Mouse (Mus musculus): Measurements from ENCODE around the gene Aven.

DNA sequence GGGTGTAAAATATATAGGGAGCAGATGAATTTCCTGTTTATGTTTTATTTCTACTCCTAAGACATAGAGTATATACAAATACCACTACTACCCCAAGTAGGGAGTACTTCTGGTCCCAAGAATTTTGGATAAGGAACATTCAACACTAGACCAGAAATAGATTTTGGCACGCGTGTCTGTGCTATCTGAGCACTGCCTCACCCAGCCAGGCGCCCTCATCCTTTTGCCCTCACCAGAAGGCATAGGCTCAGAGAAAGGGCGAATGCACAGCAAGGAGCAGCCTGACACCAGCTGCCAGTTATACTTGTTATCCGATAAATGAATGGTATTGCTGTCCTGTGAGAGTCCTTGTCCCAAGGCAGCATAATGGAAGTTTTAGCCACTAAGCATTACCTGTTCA, 144.4 kb downstream of the Aven start:
- no peak for TF ChIP-seq CTCF (IDR thresholded peaks at IDR 0.05; ENCODE audit: low read depth)
- no peak for TF ChIP-seq EP300 (IDR thresholded peaks at IDR 0.05; ENCODE audit: low read depth)

Data from liver, postnatal 0 days (tissue).